Mouse (Mus musculus) midbrain, embryonic 14.5 days (tissue): Measurements from ENCODE around the gene Ikzf1. TPM values are rescaled to one million over a fixed set of nuclear protein-coding genes. Genes with fewer than 3 reads are reported as not detected.

ENCODE experiments used
- ATAC-seq: fragments of 200-750 bp; cut with Nextera tagmentation; 2 replicates; pipeline ENCODE4 v1.8.0; 2017; ENCODE audit warnings: moderate number of reproducible peaks, moderate library complexity; ENCODE audit not compliant: low FRiP score, low TSS enrichment
- DNase-seq: peaks from one replicate; pipeline ENCODE4 v3.0.0-alpha.2; 2015
- H3K27ac ChIP-seq: fragments of 300-500 bp; sonication (generic); replicated peaks from 2 replicates; pipeline ENCODE4 v1.5.1; 2014; ENCODE audit warnings: mild to moderate bottlenecking, low read depth, low read length, moderate library complexity
- H3K27me3 ChIP-seq: fragments of 300-500 bp; sonication (generic); 2 replicates; pipeline ENCODE4 v1.6.1; 2014; ENCODE audit warnings: low read length, control low read depth, mixed read lengths; ENCODE audit not compliant: control insufficient read depth, insufficient read depth
- H3K36me3 ChIP-seq: fragments of 300-500 bp; sonication (generic); 2 replicates; pipeline ENCODE4 v1.6.1; 2014; ENCODE audit warnings: low read length, control low read depth; ENCODE audit not compliant: control insufficient read depth, insufficient read depth
- H3K4me1 ChIP-seq: fragments of 300-500 bp; sonication (generic); 2 replicates; pipeline ENCODE4 v1.6.1; 2014; ENCODE audit warnings: mild to moderate bottlenecking, antibody characterized with exemption, low read length, control low read depth; ENCODE audit not compliant: control insufficient read depth, insufficient read depth
- H3K4me2 ChIP-seq: fragments of 300-500 bp; sonication (generic); 2 replicates; pipeline ENCODE4 v1.6.1; 2014; ENCODE audit warnings: mild to moderate bottlenecking, low read length, moderate library complexity
- H3K4me3 ChIP-seq: fragments of 300-500 bp; sonication (generic); replicated peaks from 2 replicates; pipeline ENCODE4 v1.5.1; 2014; ENCODE audit warnings: low read depth, low read length
- H3K9ac ChIP-seq: fragments of 300-500 bp; sonication (generic); replicated peaks from 2 replicates; pipeline ENCODE4 v1.6.1; 2014; ENCODE audit warnings: mild to moderate bottlenecking, low read length, moderate library complexity
- H3K9me3 ChIP-seq: fragments of 300-500 bp; sonication (generic); 2 replicates; pipeline ENCODE4 v1.6.1; 2016; ENCODE audit warnings: low read length, control low read depth, mixed read lengths; ENCODE audit not compliant: control insufficient read depth
- WGBS: fragments of 180-500 bp; shearing (Covaris S2); extraction: QIAGEN DNeasy Blood & Tissue Kit; methylation state at CpG from one replicate; pipeline ENCODE4 v1.1.7; 2014; 5-methylcytosine and 5-hydroxymethylcytosine counted together
- polyA plus RNA-seq: library from polyadenylated mRNA; unstranded; fragments of >200 nt; fragmentation: Nextera tagmentation; extraction: Ambion mirVana; gene quantifications from 2 replicates; pipeline ENCODE4 v1.2.1, GENCODE M21; 2014

Ikzf1 gene
- polyA plus RNA-seq, 1 experiment from 2014 or later: 2.6 TPM

GRCm38 (mm10) chr11:11693446-11693845 lies 8.6 kb downstream of the Ikzf1 start:
- ATAC-seq: no peak
- Histone ChIP-seq H3K27me3 (no peaks in the 10 kb centered on the region), H3K4me2 (no peak overlapping the region), H3K36me3 (no peaks in the 10 kb centered on the region), H3K9ac (no peak overlapping the region), H3K27ac (no peak overlapping the region), H3K4me3 (no peak overlapping the region), H3K4me1 (no peaks in the 10 kb centered on the region), H3K9me3 (no peaks in the 10 kb centered on the region)
- WGBS: 79% methylated on average over 3 of the region's 3 CpGs
- no peak for DNase-seq

- Histone ChIP-seq H3K4me3 (no peak overlapping the region), H3K9me3 (no peaks in the 10 kb centered on the region), H3K4me1 (no peaks in the 10 kb centered on the region), H3K27me3 (no peaks in the 10 kb centered on the region), H3K4me2 (no peak overlapping the region), H3K9ac (no peak overlapping the region), H3K27ac (no peak overlapping the region), H3K36me3 (no peaks in the 10 kb centered on the region)
- ATAC-seq (no peak), DNase-seq (no peak)
- WGBS: 82% methylated on average over 2 of the region's 2 CpGs
Measured at GRCm38 (mm10) chr11:11694072-11694471, 9.3 kb downstream of the Ikzf1 start.

- H3K9me3 ChIP-seq: no peaks in the 10 kb centered on the region
- no peak overlapping the region for H3K9ac ChIP-seq
- H3K4me2 ChIP-seq: no peak overlapping the region
- DNase-seq (no peak), ATAC-seq (no peak)
- H3K4me1 ChIP-seq: no peaks in the 10 kb centered on the region
- H3K4me3 ChIP-seq: no peak overlapping the region
- WGBS: 88% methylated on average over 6 of the region's 6 CpGs
- H3K36me3 ChIP-seq: no peaks in the 10 kb centered on the region
- no peak overlapping the region for H3K27ac ChIP-seq
- H3K27me3 ChIP-seq: no peaks in the 10 kb centered on the region
Measured at GRCm38 (mm10) chr11:11694472-11695177, 9.8 kb downstream of the Ikzf1 start.

GRCm38 (mm10) chr11:11695211-11695887 lies 10.5 kb downstream of the Ikzf1 start:
- H3K4me1 ChIP-seq: no peaks in the 10 kb centered on the region
- no peak overlapping the region for H3K4me2 ChIP-seq
- no peak for DNase-seq
- no peak for ATAC-seq
- no peaks in the 10 kb centered on the region for H3K36me3 ChIP-seq
- no peak overlapping the region for H3K4me3 ChIP-seq
- no peaks in the 10 kb centered on the region for H3K9me3 ChIP-seq
- H3K9ac ChIP-seq: no peak overlapping the region
- H3K27me3 ChIP-seq: no peaks in the 10 kb centered on the region
- WGBS: 76% methylated on average over 6 of the region's 6 CpGs
- no peak overlapping the region for H3K27ac ChIP-seq

- Histone ChIP-seq H3K4me2 (no peak overlapping the region), H3K4me1 (no peaks in the 10 kb centered on the region), H3K9me3 (no peaks in the 10 kb centered on the region), H3K4me3 (no peak overlapping the region), H3K27ac (no peak overlapping the region), H3K36me3 (no peaks in the 10 kb centered on the region), H3K9ac (no peak overlapping the region), H3K27me3 (no peaks in the 10 kb centered on the region)
- ATAC-seq (no peak), DNase-seq (no peak)
- 89% methylated on average over 4 of the region's 4 CpGs for WGBS
Measured at GRCm38 (mm10) chr11:11695907-11696306, 11.1 kb downstream of the Ikzf1 start.

- DNase-seq (no peak), ATAC-seq (no peak)
- H3K4me1 ChIP-seq: no peaks in the 10 kb centered on the region
- no peak overlapping the region for H3K4me2 ChIP-seq
- no peak overlapping the region for H3K27ac ChIP-seq
- H3K9ac ChIP-seq: no peak overlapping the region
- H3K36me3 ChIP-seq: no peaks in the 10 kb centered on the region
- H3K9me3 ChIP-seq: no peaks in the 10 kb centered on the region
- no peak overlapping the region for H3K4me3 ChIP-seq
- 85% methylated on average over 3 of the region's 3 CpGs for WGBS
- H3K27me3 ChIP-seq: no peaks in the 10 kb centered on the region
Measured at GRCm38 (mm10) chr11:11696814-11697213, 12.0 kb downstream of the Ikzf1 start.

- no peaks in the 10 kb centered on the region for H3K27me3 ChIP-seq
- no peaks in the 10 kb centered on the region for H3K36me3 ChIP-seq
- H3K9me3 ChIP-seq: no peaks in the 10 kb centered on the region
- H3K9ac ChIP-seq: no peak overlapping the region
- H3K27ac ChIP-seq: no peak overlapping the region
- H3K4me1 ChIP-seq: no peaks in the 10 kb centered on the region
- no peak for DNase-seq
- 74% methylated on average over 6 of the region's 6 CpGs for WGBS
- no peak for ATAC-seq
- H3K4me2 ChIP-seq: no peak overlapping the region
- H3K4me3 ChIP-seq: no peak overlapping the region
Measured at GRCm38 (mm10) chr11:11701378-11701777, 16.6 kb downstream of the Ikzf1 start.

- DNase-seq: no peak
- Histone ChIP-seq H3K4me3 (no peak overlapping the region), H3K27ac (no peak overlapping the region), H3K4me2 (no peak overlapping the region), H3K9ac (no peak overlapping the region), H3K4me1 (no peaks in the 10 kb centered on the region), H3K9me3 (no peaks in the 10 kb centered on the region), H3K27me3 (no peaks in the 10 kb centered on the region), H3K36me3 (no peaks in the 10 kb centered on the region)
- ATAC-seq: no peak
Measured at GRCm38 (mm10) chr11:11703776-11704175, 19.0 kb downstream of the Ikzf1 start.

GRCm38 (mm10) chr11:11708154-11708719 lies 23.4 kb downstream of the Ikzf1 start:
- ATAC-seq: no peak
- no peak overlapping the region for H3K4me2 ChIP-seq
- 93% methylated on average over 9 of the region's 9 CpGs for WGBS
- H3K27me3 ChIP-seq: no peaks in the 10 kb centered on the region
- no peak overlapping the region for H3K9ac ChIP-seq
- H3K4me3 ChIP-seq: no peak overlapping the region
- no peaks in the 10 kb centered on the region for H3K36me3 ChIP-seq
- H3K27ac ChIP-seq: no peak overlapping the region
- no peaks in the 10 kb centered on the region for H3K9me3 ChIP-seq
- no peak for DNase-seq
- H3K4me1 ChIP-seq: no peaks in the 10 kb centered on the region
